Mouse (Mus musculus): ENCODE measurements around the gene Gm4707. TPM values are rescaled to one million over a fixed set of nuclear protein-coding genes. Genes with fewer than 3 reads are reported as not detected.
"Not testable (repeated sequence)": the region's sequence is repeated elsewhere in the genome, so short reads cannot be mapped to it uniquely, and the experiment has no call there.

The Gm4707 gene
- polyA plus RNA-seq, 1 experiment = 0.20 TPM

DNA sequence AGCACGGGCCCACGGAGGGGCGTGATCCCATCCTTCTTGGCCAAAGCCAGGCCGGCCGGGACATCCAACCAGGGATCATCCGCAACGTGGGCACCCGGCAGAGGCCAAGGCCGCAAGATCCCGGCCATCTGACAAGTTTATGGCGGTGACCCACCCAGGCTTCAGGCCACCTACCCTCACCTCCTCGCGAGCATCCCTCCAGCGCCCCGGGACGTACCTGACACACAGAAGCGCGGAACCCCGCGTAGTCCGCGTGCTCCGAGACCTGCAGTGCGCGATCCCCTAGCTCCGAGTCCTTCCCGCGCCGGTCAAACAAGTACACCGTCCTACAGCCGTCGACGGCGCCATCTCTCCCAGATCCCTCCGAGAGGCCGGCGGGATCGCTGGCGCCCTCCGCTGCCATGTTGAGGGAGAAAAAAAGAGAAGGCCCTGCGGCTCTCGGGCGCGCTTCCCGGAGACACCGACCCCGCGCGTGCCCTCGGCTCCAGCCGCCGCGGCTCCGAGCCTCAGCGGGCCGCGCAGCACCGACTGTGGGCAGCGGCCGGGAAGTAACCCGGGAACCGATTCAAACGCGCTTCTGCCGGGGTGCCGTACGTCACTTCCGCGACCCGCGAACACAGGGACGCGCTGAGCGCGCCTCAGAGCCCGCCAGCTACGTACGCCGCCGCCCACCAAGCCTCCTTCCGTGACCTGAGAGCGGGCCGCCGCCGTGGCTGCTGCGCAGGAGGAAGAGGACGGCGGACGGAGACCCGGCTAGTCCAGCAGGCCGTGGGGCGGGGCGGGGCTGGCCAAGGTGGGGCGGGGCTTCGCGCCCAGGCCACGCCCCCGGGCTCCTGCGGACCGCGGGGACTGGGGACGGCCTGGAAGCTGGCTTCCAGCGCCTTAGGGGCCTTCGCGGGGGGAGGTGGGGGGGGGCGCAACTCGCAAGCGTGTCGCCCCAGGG is 15.3 kb upstream of the Gm4707 start, which contains the start of gene Smchd1:
Gene Smchd1, minus strand, starts transcription at position 582 of the 943 bp plus-strand sequence.
- peak within 1 kb of the TSS; percentile 73 for H3K27ac ChIP-seq (ENCODE audit: insufficient read depth, low read depth, low read length)
- no peaks in the 10 kb centered on the region for H3K36me3 ChIP-seq (ENCODE audit: control insufficient read depth, insufficient read depth, low read length)
- H3K4me3 ChIP-seq (ENCODE audit: low read depth, low read length) = peak within 1 kb of the TSS; percentile 97
- H3K27me3 ChIP-seq (ENCODE audit: control insufficient read depth, insufficient read depth, low read length) = no peaks in the 10 kb centered on the region
- H3K4me1 ChIP-seq (ENCODE audit: control insufficient read depth, insufficient read depth, insufficient read length, low read length) = peaks cover 11% of the 10 kb centered on the region; the same call in 1 of the 2 replicates
- WGBS = under 1% methylated on average over 106 of the region's 109 CpGs
- TF ChIP-seq POLR2A (IDR thresholded peaks at IDR 0.05; ENCODE audit: low read depth, low read length) (peak; percentile 29), CTCF (IDR thresholded peaks at IDR 0.05; ENCODE audit: extremely low read depth, insufficient read length, insufficient replicate concordance, low read depth, low read length) (no peak)

DNA sequence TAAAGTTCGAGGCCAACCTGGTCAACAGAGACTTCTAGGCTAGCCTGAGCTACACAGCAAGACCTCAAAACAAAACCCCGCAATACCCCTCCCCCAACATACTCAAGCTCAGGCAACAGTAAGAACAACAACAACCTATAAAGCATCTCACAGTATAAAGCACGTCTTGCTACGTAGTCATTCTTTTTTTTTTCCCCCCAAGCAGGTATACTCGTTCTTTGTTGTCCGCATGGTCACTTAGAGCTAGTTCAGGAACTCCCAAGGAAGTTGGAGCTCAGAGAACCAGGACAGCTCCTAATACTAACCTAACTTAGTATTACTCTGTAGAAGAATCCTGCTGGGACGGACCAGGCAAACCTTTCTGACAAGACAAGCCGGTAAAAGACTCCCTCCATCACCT is 14.4 kb upstream of the Gm4707 start:
- H3K4me3 ChIP-seq (ENCODE audit: low read depth, low read length) = peak overlapping the region; percentile 97
- no peaks in the 10 kb centered on the region for H3K36me3 ChIP-seq (ENCODE audit: control insufficient read depth, insufficient read depth, low read length)
- WGBS = 13% methylated on average over 8 of the region's 8 CpGs
- H3K27ac ChIP-seq (ENCODE audit: insufficient read depth, low read depth, low read length) = peak overlapping the region; percentile 73; the same call in 1 of the 2 replicates
- H3K27me3 ChIP-seq (ENCODE audit: control insufficient read depth, insufficient read depth, low read length) = no peaks in the 10 kb centered on the region
- TF ChIP-seq CTCF (IDR thresholded peaks at IDR 0.05; ENCODE audit: extremely low read depth, insufficient read length, insufficient replicate concordance, low read depth, low read length) (no peak), POLR2A (IDR thresholded peaks at IDR 0.05; ENCODE audit: low read depth, low read length) (no peak)
- H3K4me1 ChIP-seq (ENCODE audit: control insufficient read depth, insufficient read depth, insufficient read length, low read length) = peaks cover 8% of the 10 kb centered on the region; the same call in 1 of the 2 replicates

DNA sequence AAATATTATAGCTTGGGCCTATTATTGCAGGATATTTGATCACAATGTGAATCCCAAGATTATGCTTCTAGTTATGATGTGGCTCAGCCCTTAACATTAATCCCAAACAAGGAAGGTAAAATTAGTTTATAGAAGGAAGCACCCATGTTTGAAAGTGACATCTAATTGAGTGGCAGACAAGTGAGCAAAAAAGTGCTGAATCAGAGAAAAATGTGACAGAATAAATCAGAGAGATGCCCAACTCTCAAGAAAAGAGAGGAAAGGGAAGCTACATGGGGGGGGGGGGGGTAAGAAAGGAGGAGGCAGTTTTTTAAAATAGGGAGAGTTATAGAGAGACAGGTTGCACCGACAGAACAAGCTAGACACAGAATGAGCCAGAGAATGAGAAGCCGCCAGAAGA is 11.5 kb upstream of the Gm4707 start:
- H3K27me3 ChIP-seq (ENCODE audit: control insufficient read depth, insufficient read depth, low read length) = no peaks in the 10 kb centered on the region
- H3K36me3 ChIP-seq (ENCODE audit: control insufficient read depth, insufficient read depth, low read length) = no peaks in the 10 kb centered on the region
- 61% methylated on average over 2 of the region's 2 CpGs for WGBS
- no peak for TF ChIP-seq POLR2A (IDR thresholded peaks at IDR 0.05; ENCODE audit: low read depth, low read length)
- no peak for TF ChIP-seq CTCF (IDR thresholded peaks at IDR 0.05; ENCODE audit: extremely low read depth, insufficient read length, insufficient replicate concordance, low read depth, low read length)
- peaks cover 4% of the 10 kb centered on the region; the same call in 1 of the 2 replicates for H3K4me1 ChIP-seq (ENCODE audit: control insufficient read depth, insufficient read depth, insufficient read length, low read length)
- no peak overlapping the region for H3K4me3 ChIP-seq (ENCODE audit: low read depth, low read length)
- no peak overlapping the region for H3K27ac ChIP-seq (ENCODE audit: insufficient read depth, low read depth, low read length)

DNA sequence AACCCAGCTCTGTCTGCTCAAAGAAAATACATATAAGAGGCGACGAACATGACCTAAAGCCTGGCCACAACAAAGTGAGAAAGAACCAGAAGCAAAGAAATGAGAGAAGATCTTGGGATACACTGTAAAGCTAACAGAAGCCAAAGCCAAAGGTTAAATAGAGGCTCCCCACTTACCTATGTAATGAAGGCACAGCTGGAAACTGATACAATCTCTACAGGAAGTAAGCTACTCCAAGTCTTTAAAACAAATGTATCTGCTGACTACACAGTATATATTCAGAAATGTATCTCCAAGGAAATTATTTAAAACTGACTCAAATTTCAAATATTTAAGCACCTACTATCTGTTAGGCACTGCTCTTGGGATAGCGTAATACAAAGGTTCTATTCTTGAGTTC is 594 bp upstream of the Gm4707 start:
- Histone ChIP-seq H3K4me3 (ENCODE audit: low read depth, low read length) (no peak overlapping the region), H3K36me3 (ENCODE audit: control insufficient read depth, insufficient read depth, low read length) (peaks cover 20% of the 10 kb centered on the region), H3K27me3 (ENCODE audit: control insufficient read depth, insufficient read depth, low read length) (no peaks in the 10 kb centered on the region), H3K4me1 (ENCODE audit: control insufficient read depth, insufficient read depth, insufficient read length, low read length) (no peaks in the 10 kb centered on the region), H3K27ac (ENCODE audit: insufficient read depth, low read depth, low read length) (no peak overlapping the region)
- 99% methylated on average over 3 of the region's 3 CpGs for WGBS
- TF ChIP-seq CTCF (IDR thresholded peaks at IDR 0.05; ENCODE audit: extremely low read depth, insufficient read length, insufficient replicate concordance, low read depth, low read length) (no peak), POLR2A (IDR thresholded peaks at IDR 0.05; ENCODE audit: low read depth, low read length) (no peak)

DNA sequence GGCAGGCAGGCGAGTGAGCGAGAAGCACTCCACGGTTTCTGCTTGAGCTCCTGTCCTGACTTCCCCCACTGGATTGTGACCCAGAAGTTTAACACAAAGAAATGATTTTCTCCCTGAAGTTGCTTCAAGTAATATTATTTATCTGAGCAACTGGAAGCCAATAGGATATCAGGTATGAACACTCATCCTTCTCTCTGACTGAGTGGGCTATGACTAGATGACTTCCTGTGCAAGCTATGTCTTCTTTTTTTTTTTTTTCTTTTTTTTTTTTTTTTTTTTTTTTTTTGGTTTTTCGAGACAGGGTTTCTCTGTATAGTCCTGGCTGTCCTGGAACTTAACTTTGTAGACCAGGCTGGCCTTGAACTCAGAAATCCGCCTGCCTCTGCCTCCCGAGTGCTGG is 2.4 kb downstream of the Gm4707 start:
- not testable (repeated sequence) for H3K27me3 ChIP-seq (ENCODE audit: control insufficient read depth, insufficient read depth, low read length); H3K4me1 ChIP-seq (ENCODE audit: control insufficient read depth, insufficient read depth, insufficient read length, low read length); H3K27ac ChIP-seq (ENCODE audit: insufficient read depth, low read depth, low read length); H3K4me3 ChIP-seq (ENCODE audit: low read depth, low read length)
- peaks cover 20% of the 10 kb centered on the region for H3K36me3 ChIP-seq (ENCODE audit: control insufficient read depth, insufficient read depth, low read length)
- WGBS = 90% methylated on average over 6 of the region's 6 CpGs

DNA sequence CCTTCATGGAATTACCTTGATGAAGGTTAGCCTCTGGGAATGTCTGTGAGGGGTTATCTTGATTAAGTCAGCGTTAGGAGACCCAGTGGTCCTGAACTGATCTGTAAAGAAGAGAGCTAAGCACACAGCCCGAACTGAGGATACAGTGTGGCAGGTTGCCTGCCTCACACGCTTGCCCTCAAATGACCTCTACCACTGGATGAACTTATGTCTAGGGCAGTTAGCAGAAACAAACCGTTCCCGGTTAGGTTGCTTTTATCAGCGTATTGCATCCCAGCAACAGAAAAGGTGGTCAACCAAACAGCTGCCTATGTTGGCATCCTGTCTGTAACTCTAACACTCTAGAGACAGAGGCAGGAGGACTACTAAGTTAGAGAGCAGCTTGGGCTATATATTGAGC is 14.5 kb downstream of the Gm4707 start:
- Histone ChIP-seq H3K4me3 (ENCODE audit: low read depth, low read length) (no peak overlapping the region), H3K4me1 (ENCODE audit: control insufficient read depth, insufficient read depth, insufficient read length, low read length) (no peaks in the 10 kb centered on the region), H3K36me3 (ENCODE audit: control insufficient read depth, insufficient read depth, low read length) (peaks cover 16% of the 10 kb centered on the region), H3K27me3 (ENCODE audit: control insufficient read depth, insufficient read depth, low read length) (no peaks in the 10 kb centered on the region), H3K27ac (ENCODE audit: insufficient read depth, low read depth, low read length) (no peak overlapping the region)
- 90% methylated on average over 6 of the region's 6 CpGs for WGBS
- TF ChIP-seq CTCF (IDR thresholded peaks at IDR 0.05; ENCODE audit: extremely low read depth, insufficient read length, insufficient replicate concordance, low read depth, low read length) = no peak
- TF ChIP-seq POLR2A (IDR thresholded peaks at IDR 0.05; ENCODE audit: low read depth, low read length) = no peak

DNA sequence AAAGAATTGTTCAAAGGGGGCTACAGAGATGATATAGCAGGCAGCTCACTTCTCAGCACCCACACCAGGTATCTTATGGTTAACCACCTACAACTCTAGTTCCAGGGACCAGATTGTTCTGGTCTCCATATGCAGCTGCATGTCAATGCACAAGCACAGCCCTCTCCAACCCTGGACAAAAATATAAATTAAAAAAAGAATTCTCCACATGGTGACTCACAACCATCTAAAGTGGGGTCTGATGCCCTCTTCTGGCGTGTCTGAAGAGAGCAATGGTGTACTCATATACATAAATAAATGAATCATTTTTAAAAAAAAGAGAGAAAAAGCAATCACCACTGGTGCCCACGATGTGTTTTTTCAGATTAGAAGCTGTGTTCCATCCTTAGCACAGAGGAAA is 15.0 kb downstream of the Gm4707 start:
- TF ChIP-seq CTCF (IDR thresholded peaks at IDR 0.05; ENCODE audit: extremely low read depth, insufficient read length, insufficient replicate concordance, low read depth, low read length) (no peak), POLR2A (IDR thresholded peaks at IDR 0.05; ENCODE audit: low read depth, low read length) (no peak)
- WGBS = 77% methylated on average over 2 of the region's 2 CpGs

More for the DNA sequence above, 15.0 kb downstream of the Gm4707 start:
- H3K4me1 ChIP-seq (ENCODE audit: control insufficient read depth, insufficient read depth, insufficient read length, low read length) = no peaks in the 10 kb centered on the region
- peaks cover 16% of the 10 kb centered on the region for H3K36me3 ChIP-seq (ENCODE audit: control insufficient read depth, insufficient read depth, low read length)
- H3K4me3 ChIP-seq (ENCODE audit: low read depth, low read length) = no peak overlapping the region
- H3K27me3 ChIP-seq (ENCODE audit: control insufficient read depth, insufficient read depth, low read length) = no peaks in the 10 kb centered on the region
- H3K27ac ChIP-seq (ENCODE audit: insufficient read depth, low read depth, low read length) = no peak overlapping the region
